Mouse (Mus musculus) heart, adult 18-20 months (tissue): ENCODE data around the gene Barhl2. TPM values are rescaled to one million over a fixed set of nuclear protein-coding genes. Genes with fewer than 3 reads are reported as not detected.

Experiments used
- DNase-seq, 2 experiments: peaks; one replicate each; pipeline ENCODE4 v3.0.0; 2021 to 2022; ENCODE audit warnings: mixed read lengths in 1 of 2
- total RNA-seq, 2 experiments: library from RNA; stranded (reverse); gene quantifications; 2 replicates each; pipeline ENCODE4 v1.2.3; 2021

Barhl2 gene
- total RNA-seq, 2 experiments from 2014 or later: not detected

GRCm38 (mm10) chr5:106455106-106455920, 2.7 kb downstream of the Barhl2 start:
- no peak for DNase-seq

GRCm38 (mm10) chr5:106454411-106455105, 3.4 kb downstream of the Barhl2 start:
- DNase-seq: no peak

- no peak for DNase-seq
Measured at GRCm38 (mm10) chr5:106453886-106454321, 4.1 kb downstream of the Barhl2 start.

- DNase-seq: no peak
Measured at GRCm38 (mm10) chr5:106453181-106453885, 4.6 kb downstream of the Barhl2 start.

- no peak for DNase-seq
Measured at GRCm38 (mm10) chr5:106452686-106453085, 5.3 kb downstream of the Barhl2 start.

- DNase-seq: no peak
Measured at GRCm38 (mm10) chr5:106451681-106452440, 6.1 kb downstream of the Barhl2 start.

GRCm38 (mm10) chr5:106450426-106451160, 7.4 kb downstream of the Barhl2 start:
- no peak for DNase-seq

- DNase-seq: no peak
Measured at GRCm38 (mm10) chr5:106449720-106450425, 8.1 kb downstream of the Barhl2 start.

GRCm38 (mm10) chr5:106448798-106449125, 9.2 kb downstream of the Barhl2 start:
- DNase-seq: no peak

- DNase-seq: no peak
Measured at GRCm38 (mm10) chr5:106447951-106448797, 9.8 kb downstream of the Barhl2 start.

GRCm38 (mm10) chr5:106447091-106447820, 10.7 kb downstream of the Barhl2 start:
- DNase-seq: no peak

- DNase-seq: no peak
Measured at GRCm38 (mm10) chr5:106446593-106446992, 11.4 kb downstream of the Barhl2 start.

GRCm38 (mm10) chr5:106445681-106446080, 12.3 kb downstream of the Barhl2 start:
- DNase-seq: no peak

- no peak for DNase-seq
Measured at GRCm38 (mm10) chr5:106438916-106439315, 19.1 kb downstream of the Barhl2 start.

- DNase-seq: no peak
Measured at GRCm38 (mm10) chr5:106426069-106426468, 31.9 kb downstream of the Barhl2 start.

GRCm38 (mm10) chr5:106420871-106421270, 37.1 kb downstream of the Barhl2 start:
- DNase-seq: no peak

GRCm38 (mm10) chr5:106420370-106420769, 37.6 kb downstream of the Barhl2 start:
- DNase-seq: no peak

GRCm38 (mm10) chr5:106417210-106417609, 40.8 kb downstream of the Barhl2 start:
- no peak for DNase-seq

- DNase-seq: no peak
Measured at GRCm38 (mm10) chr5:106416550-106416949, 41.4 kb downstream of the Barhl2 start.
